Mouse (Mus musculus) limb, embryonic 11.5 days (tissue): ENCODE data around the gene Rhoq. TPM values are rescaled to one million over a fixed set of nuclear protein-coding genes. Genes with fewer than 3 reads are reported as not detected.

Experiments used
- ATAC-seq: fragments of 200-750 bp; cut with Nextera tagmentation; 2 replicates; pipeline ENCODE4 v1.8.0; 2017; ENCODE audit warnings: low read depth; ENCODE audit not compliant: insufficient number of reproducible peaks, low FRiP score, low TSS enrichment
- DNase-seq: peaks from one replicate; pipeline ENCODE4 v3.0.0-alpha.2; 2015; ENCODE audit warnings: low spot score
- H3K27ac ChIP-seq: fragments of 300-500 bp; sonication (generic); replicated peaks from 2 replicates; pipeline ENCODE4 v1.5.1; 2014; ENCODE audit warnings: low read depth, mild to moderate bottlenecking, low read length
- H3K27me3 ChIP-seq: fragments of 300-500 bp; sonication (generic); 2 replicates; pipeline ENCODE4 v1.6.1; 2014; ENCODE audit warnings: mild to moderate bottlenecking, low read length, mixed read lengths; ENCODE audit not compliant: control insufficient read depth, insufficient read depth
- H3K36me3 ChIP-seq: fragments of 300-500 bp; sonication (generic); 2 replicates; pipeline ENCODE4 v1.6.1; 2014; ENCODE audit warnings: mild to moderate bottlenecking, low read length, moderate library complexity, mixed read lengths; ENCODE audit not compliant: control insufficient read depth, insufficient read depth
- H3K4me1 ChIP-seq: fragments of 300-500 bp; sonication (generic); 2 replicates; pipeline ENCODE4 v1.6.1; 2014; ENCODE audit warnings: low read length, mixed read lengths; ENCODE audit not compliant: control insufficient read depth, insufficient read depth
- H3K4me2 ChIP-seq: fragments of 300-500 bp; sonication (generic); 2 replicates; pipeline ENCODE4 v1.6.1; 2014; ENCODE audit warnings: low read depth, mild to moderate bottlenecking, moderate library complexity; ENCODE audit not compliant: severe bottlenecking
- H3K4me3 ChIP-seq: fragments of 300-500 bp; sonication (generic); 2 replicates; pipeline ENCODE4 v1.5.1; 2014; ENCODE audit warnings: low read depth, low read length
- H3K9ac ChIP-seq: fragments of 300-500 bp; sonication (generic); 2 replicates; pipeline ENCODE4 v1.6.1; 2014; ENCODE audit warnings: mild to moderate bottlenecking, low read length
- H3K9me3 ChIP-seq: fragments of 300-500 bp; sonication (generic); 2 replicates; pipeline ENCODE4 v1.6.1; 2016; ENCODE audit warnings: low read length; ENCODE audit not compliant: control insufficient read depth
- WGBS: fragments of 180-500 bp; shearing (Covaris S2); extraction: QIAGEN DNeasy Blood & Tissue Kit; methylation state at CpG from one replicate; pipeline ENCODE4 v1.1.7; 2014; 5-methylcytosine and 5-hydroxymethylcytosine counted together
- polyA plus RNA-seq: library from polyadenylated mRNA; unstranded; fragments of >200 nt; fragmentation: Nextera tagmentation; extraction: Ambion mirVana; gene quantifications from 2 replicates; pipeline ENCODE4 v1.2.1, GENCODE M21; 2014

Gene Rhoq
- polyA plus RNA-seq, 1 experiment from 2014 or later = 17.7 TPM

- H3K4me2 ChIP-seq = peak overlapping the region; percentile 89
Measured at GRCm38 (mm10) chr17:86965121-86965520, 2.2 kb downstream of the Rhoq start.

GRCm38 (mm10) chr17:86966040-86966439 lies 3.2 kb downstream of the Rhoq start:
- ATAC-seq = no peak
- Histone ChIP-seq H3K4me3 (no peak overlapping the region), H3K27ac (no peak overlapping the region), H3K4me2 (no peak overlapping the region), H3K9me3 (no peaks in the 10 kb centered on the region), H3K36me3 (no peaks in the 10 kb centered on the region; the same call in 1 of the 2 replicates), H3K4me1 (peaks cover 18% of the 10 kb centered on the region), H3K27me3 (no peaks in the 10 kb centered on the region), H3K9ac (no peak overlapping the region)
- WGBS = 84% methylated on average over 10 of the region's 10 CpGs
- no peak for DNase-seq

More at GRCm38 (mm10) chr17:86965121-86965520, 2.2 kb downstream of the Rhoq start:
- no peak for ATAC-seq
- Histone ChIP-seq H3K36me3 (no peaks in the 10 kb centered on the region; the same call in 1 of the 2 replicates), H3K27me3 (no peaks in the 10 kb centered on the region), H3K4me3 (peak overlapping the region; percentile 52), H3K9me3 (no peaks in the 10 kb centered on the region), H3K27ac (no peak overlapping the region; the same call in 1 of the 2 replicates), H3K9ac (peak overlapping the region; percentile 30; the same call in 1 of the 2 replicates), H3K4me1 (peaks cover 18% of the 10 kb centered on the region)
- WGBS = 84% methylated on average over 8 of the region's 8 CpGs
- no peak for DNase-seq

GRCm38 (mm10) chr17:86967048-86967447 lies 4.2 kb downstream of the Rhoq start:
- Histone ChIP-seq H3K27me3 (no peaks in the 10 kb centered on the region), H3K4me3 (no peak overlapping the region), H3K27ac (no peak overlapping the region), H3K4me1 (peaks cover 8% of the 10 kb centered on the region), H3K4me2 (no peak overlapping the region), H3K9me3 (no peaks in the 10 kb centered on the region), H3K9ac (no peak overlapping the region), H3K36me3 (no peaks in the 10 kb centered on the region; the same call in 1 of the 2 replicates)
- 97% methylated on average over 12 of the region's 12 CpGs for WGBS
- ATAC-seq (no peak), DNase-seq (no peak)

GRCm38 (mm10) chr17:86967536-86968525 lies 4.9 kb downstream of the Rhoq start:
- H3K36me3 ChIP-seq = no peaks in the 10 kb centered on the region; the same call in 1 of the 2 replicates
- H3K4me3 ChIP-seq = no peak overlapping the region
- no peak overlapping the region for H3K27ac ChIP-seq
- no peak for DNase-seq
- 83% methylated on average over 10 of the region's 10 CpGs for WGBS
- no peaks in the 10 kb centered on the region for H3K27me3 ChIP-seq
- no peak overlapping the region for H3K4me2 ChIP-seq
- ATAC-seq = no peak
- H3K9me3 ChIP-seq = no peaks in the 10 kb centered on the region
- H3K9ac ChIP-seq = no peak overlapping the region
- peaks cover 7% of the 10 kb centered on the region for H3K4me1 ChIP-seq

GRCm38 (mm10) chr17:86968581-86968980 lies 5.7 kb downstream of the Rhoq start:
- Histone ChIP-seq H3K27ac (no peak overlapping the region), H3K4me3 (no peak overlapping the region), H3K4me1 (peaks cover 7% of the 10 kb centered on the region), H3K36me3 (no peaks in the 10 kb centered on the region; the same call in 1 of the 2 replicates), H3K27me3 (no peaks in the 10 kb centered on the region), H3K9ac (no peak overlapping the region), H3K9me3 (no peaks in the 10 kb centered on the region), H3K4me2 (no peak overlapping the region)
- ATAC-seq (no peak), DNase-seq (no peak)
- 91% methylated on average over 5 of the region's 5 CpGs for WGBS

- Histone ChIP-seq H3K36me3 (no peaks in the 10 kb centered on the region; the same call in 1 of the 2 replicates), H3K4me2 (no peak overlapping the region), H3K4me3 (no peak overlapping the region), H3K4me1 (peaks cover 7% of the 10 kb centered on the region), H3K9ac (no peak overlapping the region), H3K27me3 (no peaks in the 10 kb centered on the region), H3K9me3 (no peaks in the 10 kb centered on the region), H3K27ac (no peak overlapping the region)
- no peak for DNase-seq
- no peak for ATAC-seq
- 74% methylated on average over 5 of the region's 5 CpGs for WGBS
Measured at GRCm38 (mm10) chr17:86969582-86969981, 6.7 kb downstream of the Rhoq start.

- 93% methylated on average over 15 of the region's 15 CpGs for WGBS
Measured at GRCm38 (mm10) chr17:86970026-86970750, 7.3 kb downstream of the Rhoq start.

GRCm38 (mm10) chr17:86971036-86971435 lies 8.2 kb downstream of the Rhoq start:
- Histone ChIP-seq H3K9ac (no peak overlapping the region), H3K9me3 (no peaks in the 10 kb centered on the region), H3K27me3 (no peaks in the 10 kb centered on the region), H3K27ac (no peak overlapping the region), H3K4me3 (no peak overlapping the region), H3K36me3 (no peaks in the 10 kb centered on the region; the same call in 1 of the 2 replicates), H3K4me1 (no peaks in the 10 kb centered on the region), H3K4me2 (no peak overlapping the region)
- DNase-seq (no peak), ATAC-seq (no peak)
- 79% methylated on average over 5 of the region's 5 CpGs for WGBS

More at GRCm38 (mm10) chr17:86970026-86970750, 7.3 kb downstream of the Rhoq start:
- no peaks in the 10 kb centered on the region for H3K9me3 ChIP-seq
- no peaks in the 10 kb centered on the region for H3K27me3 ChIP-seq
- H3K4me2 ChIP-seq = no peak overlapping the region
- no peaks in the 10 kb centered on the region; the same call in 1 of the 2 replicates for H3K36me3 ChIP-seq
- ATAC-seq (no peak), DNase-seq (no peak)
- H3K9ac ChIP-seq = no peak overlapping the region
- H3K4me1 ChIP-seq = peaks cover 2% of the 10 kb centered on the region; the same call in 1 of the 2 replicates
- H3K27ac ChIP-seq = no peak overlapping the region
- H3K4me3 ChIP-seq = no peak overlapping the region
